Mouse (Mus musculus): ENCODE results near the gene Gm20219. TPM values are rescaled to one million over a fixed set of nuclear protein-coding genes. Genes with fewer than 3 reads are reported as not detected.

Gm20219 gene
- 2.2 and 2.3 TPM in 2 replicates for polyA plus RNA-seq (2012; rRNA removed)

GRCm38 (mm10) chr17:56554122-56554551 is at the start of gene Gm20219:
Gene Gm20219, minus strand, starts transcription at chr17:56554387.

GRCm38 (mm10) chr17:56584257-56585130 is 30.3 kb upstream of the Gm20219 start, which contains the start of the genes Safb2 and Safb:
Gene Safb2, minus strand, starts transcription at chr17:56584585.
Gene Safb, plus strand, starts transcription at chr17:56584825.

GRCm38 (mm10) chr17:56512310-56512709 is 41.9 kb downstream of the Gm20219 start, which contains the start of gene Znrf4:
Gene Znrf4, minus strand, starts transcription at chr17:56512431.

Other genes starting within 250 kb of the Gm20219 start
- 53.9 and 65.1 TPM in 2 replicates for gene Kdm4b, start 228.3 kb downstream of the Gm20219 start, polyA plus RNA-seq (2012; rRNA removed)
- 949 and 1,105 TPM in 2 replicates for gene Ptprs, start 77.9 kb downstream of the Gm20219 start, polyA plus RNA-seq (2012; rRNA removed)
- not detected in 2 replicates for gene Znrf4, start 42.0 kb downstream of the Gm20219 start, polyA plus RNA-seq (2012; rRNA removed)
- gene Safb2, start 30.2 kb upstream of the Gm20219 start, polyA plus RNA-seq (2012; rRNA removed) = 70.2 and 80.7 TPM in 2 replicates
- 111 and 125 TPM in 2 replicates for gene Safb, start 30.4 kb upstream of the Gm20219 start, polyA plus RNA-seq (2012; rRNA removed)
- gene 2410015M20Rik, start 55.4 kb upstream of the Gm20219 start, polyA plus RNA-seq (2012; rRNA removed) = 107 and 117 TPM in 2 replicates
- 1,742 and 1,826 TPM in 2 replicates for gene Rpl36, start 59.0 kb upstream of the Gm20219 start, polyA plus RNA-seq (2012; rRNA removed)
- gene Lonp1, start 72.5 kb upstream of the Gm20219 start, polyA plus RNA-seq (2012; rRNA removed) = 73.6 and 76.2 TPM in 2 replicates
- 3.9 and 4.6 TPM in 2 replicates for gene Catsperd, start 73.8 kb upstream of the Gm20219 start, polyA plus RNA-seq (2012; rRNA removed)
- 137 and 142 TPM in 2 replicates for gene Ranbp3, start 118.9 kb upstream of the Gm20219 start, polyA plus RNA-seq (2012; rRNA removed)
- gene Ndufa11, start 163.4 kb upstream of the Gm20219 start, polyA plus RNA-seq (2012; rRNA removed) = 297 and 335 TPM in 2 replicates
- 16.2 and 17.9 TPM in 2 replicates for gene Vmac, start 163.6 kb upstream of the Gm20219 start, polyA plus RNA-seq (2012; rRNA removed)
- gene Nrtn, start 203.1 kb upstream of the Gm20219 start, polyA plus RNA-seq (2012; rRNA removed) = 4.3 and 4.5 TPM in 2 replicates
- gene Dus3l, start 210.4 kb upstream of the Gm20219 start, polyA plus RNA-seq (2012; rRNA removed) = 192 and 196 TPM in 2 replicates
- gene Prr22, start 215.9 kb upstream of the Gm20219 start, polyA plus RNA-seq (2012; rRNA removed) = 2.1 and 2.4 TPM in 2 replicates